Mouse (Mus musculus) CH12.LX (cell line): Measurements from ENCODE around the gene Spaca7. TPM values are rescaled to one million over a fixed set of nuclear protein-coding genes. Genes with fewer than 3 reads are reported as not detected.

ENCODE experiments used
- DNase-seq: peaks from one replicate; pipeline ENCODE4 v3.0.0-alpha.2; 2013; ENCODE audit errors: extremely low read depth
- H3K27ac ChIP-seq: 2 replicates; pipeline ENCODE4 v1.5.1; 2012; ENCODE audit warnings: low read depth, mild to moderate bottlenecking, control low read depth, moderate library complexity; ENCODE audit not compliant: insufficient read depth
- H3K27me3 ChIP-seq: replicated peaks from 2 replicates; pipeline ENCODE3; 2012; ENCODE audit warnings: inconsistent platforms
- H3K36me3 ChIP-seq, 2 experiments: replicated peaks in 1 of 2; 2 replicates each; pipeline versions ENCODE3 to v1.6.1; 2012; ENCODE audit warnings: inconsistent platforms in 1 of 2, low read length in 1 of 2, mild to moderate bottlenecking in 1 of 2, mixed read lengths in 1 of 2, moderate library complexity in 1 of 2; ENCODE audit not compliant: control insufficient read depth in 1 of 2, insufficient read depth in 1 of 2
- H3K4me1 ChIP-seq, 2 experiments: 2 replicates each; pipeline ENCODE4 v1.6.1; 2012; ENCODE audit warnings: inconsistent platforms in 1 of 2, moderate library complexity in 1 of 2; ENCODE audit not compliant: insufficient read depth in 2 of 2, control insufficient read depth in 1 of 2
- H3K4me2 ChIP-seq: 2 replicates; pipeline ENCODE4 v1.6.1; 2012; ENCODE audit warnings: low read depth, mild to moderate bottlenecking, control low read depth; ENCODE audit not compliant: poor library complexity, insufficient read depth, severe bottlenecking
- H3K4me3 ChIP-seq, 3 experiments: fragments of 150-350 bp in 1 of 3; sonication (generic) in 1 of 3; replicated peaks in 1 of 3; 2 replicates each; pipeline versions ENCODE3 to v1.5.1; 2011 to 2012; ENCODE audit warnings: low read depth in 2 of 3, low read length in 2 of 3, mild to moderate bottlenecking in 2 of 3, moderate library complexity in 2 of 3, control low read depth in 1 of 3, improper control_type of control experiment in 1 of 3, inconsistent platforms in 1 of 3, mixed read lengths in 1 of 3; ENCODE audit not compliant: poor library complexity in 1 of 3
- H3K79me2 ChIP-seq: replicated peaks from 2 replicates; pipeline ENCODE4 v1.6.1; 2012; ENCODE audit warnings: mild to moderate bottlenecking, moderate library complexity; ENCODE audit not compliant: control insufficient read depth, poor library complexity, insufficient read depth, severe bottlenecking; ENCODE audit errors: extremely low read depth
- H3K9ac ChIP-seq: 2 replicates; pipeline ENCODE4 v1.6.1; 2012; ENCODE audit warnings: low read depth, mild to moderate bottlenecking, control low read depth, moderate library complexity; ENCODE audit not compliant: insufficient read depth
- H3K9me3 ChIP-seq: replicated peaks from 2 replicates; pipeline ENCODE3; 2012; ENCODE audit warnings: low read length, inconsistent platforms, mixed read lengths
- CHD1 ChIP-seq: IDR thresholded peaks from 2 replicates; pipeline ENCODE4 v1.6.1; 2012; ENCODE audit warnings: low read depth, low read length, improper control_type of control experiment, inconsistent platforms
- CTCF ChIP-seq, 2 experiments: IDR thresholded peaks in 1 of 2; conservative IDR thresholded peaks in 1 of 2; 2 replicates each; pipeline ENCODE4 v1.5.1; 2011 to 2012; ENCODE audit warnings: low read depth in 2 of 2, low read length in 2 of 2, improper control_type of control experiment in 1 of 2, inconsistent platforms in 1 of 2, mild to moderate bottlenecking in 1 of 2, moderate library complexity in 1 of 2
- E2F4 ChIP-seq: IDR thresholded peaks from 2 replicates; pipeline ENCODE4 v1.6.1; 2011; ENCODE audit warnings: low read depth, low read length, improper control_type of control experiment; ENCODE audit not compliant: insufficient replicate concordance
- ELF1 ChIP-seq: IDR thresholded peaks from 2 replicates; pipeline ENCODE4 v1.6.1; 2014; ENCODE audit warnings: low read depth, mild to moderate bottlenecking, inconsistent platforms, low read length, improper control_type of control experiment
- HCFC1 ChIP-seq: IDR thresholded peaks from 2 replicates; pipeline ENCODE4 v1.6.1; 2012; ENCODE audit warnings: low read depth, mild to moderate bottlenecking, inconsistent platforms, low read length, improper control_type of control experiment
- IRF4 ChIP-seq: IDR thresholded peaks from 2 replicates; pipeline ENCODE4 v1.6.1; 2014; ENCODE audit warnings: low read depth, mild to moderate bottlenecking, inconsistent platforms, low read length, improper control_type of control experiment
- MXI1 ChIP-seq: IDR thresholded peaks from 2 replicates; pipeline ENCODE4 v1.6.1; 2011; ENCODE audit warnings: mild to moderate bottlenecking, low read depth, low read length, improper control_type of control experiment
- MYC ChIP-seq: IDR thresholded peaks from 2 replicates; pipeline ENCODE4 v1.6.1; 2011; ENCODE audit warnings: low read depth, mild to moderate bottlenecking, improper control_type of control experiment, low read length
- NELFE ChIP-seq: IDR thresholded peaks from 2 replicates; pipeline ENCODE4 v1.6.1; 2011; ENCODE audit warnings: low read depth, low read length, improper control_type of control experiment
- NRF1 ChIP-seq: IDR thresholded peaks from 2 replicates; pipeline ENCODE4 v1.6.1; 2014; ENCODE audit warnings: low read depth, mild to moderate bottlenecking, inconsistent platforms, low read length, improper control_type of control experiment, moderate library complexity
- PAX5 ChIP-seq: IDR thresholded peaks from 2 replicates; pipeline ENCODE4 v1.6.1; 2012; ENCODE audit warnings: low read length, inconsistent platforms, mixed read lengths
- POLR2A ChIP-seq: IDR thresholded peaks from 2 replicates; pipeline ENCODE4 v1.6.1; 2011; ENCODE audit warnings: low read depth, mild to moderate bottlenecking, improper control_type of control experiment, low read length
- SIN3A ChIP-seq: IDR thresholded peaks from 2 replicates; pipeline ENCODE4 v1.6.1; 2012; ENCODE audit warnings: low read length, improper control_type of control experiment, inconsistent platforms
- UBTF ChIP-seq: IDR thresholded peaks from 2 replicates; pipeline ENCODE4 v1.6.1; 2012; ENCODE audit warnings: low read depth, mild to moderate bottlenecking, inconsistent platforms, low read length, improper control_type of control experiment, moderate library complexity
- USF1 ChIP-seq: IDR thresholded peaks from 2 replicates; pipeline ENCODE4 v1.6.1; 2014; ENCODE audit warnings: low read depth, mild to moderate bottlenecking, inconsistent platforms, low read length, improper control_type of control experiment
- USF2 ChIP-seq: conservative IDR thresholded peaks from 2 replicates; pipeline ENCODE4 v1.6.1; 2011; ENCODE audit warnings: low read depth, low read length, improper control_type of control experiment
- ZC3H11A ChIP-seq: IDR thresholded peaks from 2 replicates; pipeline ENCODE4 v1.6.1; 2012; ENCODE audit warnings: low read depth, mild to moderate bottlenecking, inconsistent platforms, low read length, improper control_type of control experiment
- ZKSCAN1 ChIP-seq: IDR thresholded peaks from 2 replicates; pipeline ENCODE4 v1.6.1; 2012; ENCODE audit warnings: low read depth, inconsistent platforms, low read length, improper control_type of control experiment, borderline replicate concordance
- ZMIZ1 ChIP-seq: IDR thresholded peaks from 2 replicates; pipeline ENCODE4 v1.6.1; 2012; ENCODE audit warnings: low read depth, mild to moderate bottlenecking, inconsistent platforms, low read length, improper control_type of control experiment
- ZNF384 ChIP-seq: IDR thresholded peaks from 2 replicates; pipeline ENCODE4 v1.6.1; 2012; ENCODE audit warnings: low read depth, low read length, improper control_type of control experiment, inconsistent platforms
- dilution Hi-C: fragments of 300-500 bp; cut with MboI; formaldehyde crosslinking; loops from 2 replicates; pipeline ENCODE4 v1.14.3; 2020; ENCODE audit warnings: low sequenced_read_pairs; ENCODE audit not compliant: extremely low pct_unique_long_range_greater_than_20kb, extremely low pct_ligation_motif_present
- in situ Hi-C: fragments of 300-500 bp; cut with MboI; formaldehyde crosslinking; loops from 3 replicates; pipeline ENCODE4 v1.14.3; 2019; ENCODE audit warnings: low sequenced_read_pairs, low pct_ligation_motif_present, low pct_unique_long_range_greater_than_20kb, mixed read lengths
- polyA plus RNA-seq: library from polyadenylated mRNA; unstranded; fragments of >175 nt; gene quantifications from 2 replicates; pipeline ENCODE4 v1.2.1, GENCODE M21; 2012; ENCODE audit warnings: low read depth; ENCODE audit not compliant: insufficient read length
- total RNA-seq, 2 experiments: library from RNA; depleted of rRNA; stranded (reverse); fragments of 300-350 nt in 1 of 2; fragments of >200 nt in 1 of 2; gene quantifications; 2 replicates each; pipeline ENCODE4 v1.2.3; 2012 to 2014

The Spaca7 gene
- total and polyA plus RNA-seq, 3 experiments: not detected

DNA sequence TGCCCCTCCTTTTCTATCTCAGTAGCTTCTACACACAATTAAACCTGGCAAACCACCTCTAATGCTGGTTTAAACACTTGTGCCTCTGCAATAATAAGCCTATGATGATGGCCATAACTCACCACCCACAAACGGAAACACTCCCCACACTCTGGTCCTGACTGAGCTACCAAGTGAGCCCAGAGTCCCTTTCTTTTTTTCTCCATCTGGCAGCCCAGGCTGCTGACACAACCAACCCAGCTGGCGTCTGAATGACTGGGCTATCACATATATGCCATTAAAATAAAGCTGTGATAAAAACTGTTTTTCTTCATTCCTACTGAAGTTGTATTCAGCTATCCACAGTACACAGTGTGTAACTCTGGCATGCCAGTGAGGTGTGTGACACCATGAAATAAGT, 62.5 kb downstream of the Spaca7 start:
- no peaks in the 10 kb centered on the region for H3K27me3 ChIP-seq
- no peaks in the 10 kb centered on the region for H3K9me3 ChIP-seq
- in situ Hi-C loops (no loop called here), dilution Hi-C loops (no loop called here)
- no peak overlapping the region for H3K27ac ChIP-seq
- no peak for DNase-seq
- H3K79me2 ChIP-seq: no peaks in the 10 kb centered on the region
- TF ChIP-seq USF2: no peak
- no peak for TF ChIP-seq HCFC1
- no peak for TF ChIP-seq UBTF
- no peak for TF ChIP-seq PAX5
- TF ChIP-seq ELF1: no peak
- TF ChIP-seq, all 38 proteins: peak for 0
- H3K4me2 ChIP-seq: no peak overlapping the region
- no peak overlapping the region for H3K9ac ChIP-seq
- peaks cover 3 to 23% of the 10 kb centered on the region in 2 experiments for H3K4me1 ChIP-seq
- H3K4me3 ChIP-seq: no peak overlapping the region
- peaks cover 76 to 88% of the 10 kb centered on the region in 2 experiments for H3K36me3 ChIP-seq

DNA sequence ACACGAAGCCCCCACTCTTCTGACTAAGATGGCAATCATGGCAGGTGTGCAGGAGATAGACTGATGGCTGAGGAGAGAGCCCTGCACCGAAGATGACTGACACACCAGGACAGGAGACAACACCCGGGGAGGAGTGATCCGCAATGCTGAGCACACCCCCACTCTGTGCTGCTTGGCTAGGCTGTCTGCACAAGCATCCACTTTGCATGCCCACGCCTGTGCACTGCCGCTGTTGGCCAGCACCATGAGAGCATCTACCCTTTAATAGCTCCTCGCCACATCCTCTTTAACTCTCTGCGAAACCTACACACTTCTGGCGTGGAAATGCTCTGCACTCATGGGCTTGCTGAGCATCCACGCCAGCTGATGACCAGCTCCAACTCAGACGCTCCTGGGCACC, 65.6 kb downstream of the Spaca7 start:
- Histone ChIP-seq H3K79me2 (no peaks in the 10 kb centered on the region), H3K9me3 (no peaks in the 10 kb centered on the region), H3K27ac (no peak overlapping the region), H3K9ac (no peak overlapping the region), H3K4me2 (no peak overlapping the region), H3K27me3 (no peaks in the 10 kb centered on the region), H3K4me3 (no peak overlapping the region), H3K4me1 (peaks cover 3 to 23% of the 10 kb centered on the region in 2 experiments), H3K36me3 (peaks cover 65 to 87% of the 10 kb centered on the region in 2 experiments)
- peak; percentile 33 for DNase-seq
- in situ Hi-C loops (no loop called here), dilution Hi-C loops (no loop called here)
- TF ChIP-seq USF1 (no peak), MXI1 (no peak), ZC3H11A (no peak), ZMIZ1 (no peak), SIN3A (no peak), ZNF384 (no peak), IRF4 (no peak), CHD1 (no peak), MYC (no peak), NELFE (no peak), USF2 (no peak), CTCF (conservative IDR thresholded peaks at IDR 0.05 in 1 of 2, IDR thresholded peaks at IDR 0.05 in 1 of 2; ENCODE audit: low read depth in 2 of 2, low read length in 2 of 2) (no peak), E2F4 (no peak), NRF1 (no peak), UBTF (no peak), POLR2A (no peak), ELF1 (no peak), ZKSCAN1 (no peak)
